Mouse (Mus musculus): ENCODE data around the gene Stk10.

The Stk10 gene

GRCm38 (mm10) chr11:32568637-32569293, 35.7 kb downstream of the Stk10 start:
- 89% methylated on average over 15 of the region's 15 CpGs for WGBS

DNA sequence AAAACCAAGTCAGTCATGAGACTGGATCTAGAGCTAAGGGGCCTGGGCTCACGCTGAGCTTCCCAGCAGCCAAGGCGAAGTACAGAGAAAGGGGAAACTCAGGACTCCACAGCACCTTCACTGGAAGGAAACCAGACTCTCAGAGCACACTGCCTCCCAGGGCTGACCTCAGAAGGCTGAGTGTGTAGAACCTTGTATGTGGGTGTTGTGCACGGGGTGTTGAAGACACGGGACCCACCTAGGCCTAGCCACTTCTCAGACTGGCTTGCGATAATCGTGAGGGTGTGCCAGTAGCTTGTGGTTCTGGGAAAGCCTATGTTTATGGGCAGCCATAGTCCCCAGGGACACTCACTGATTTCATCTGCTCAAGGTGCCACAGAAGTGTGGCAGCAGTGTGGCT, 38.0 kb downstream of the Stk10 start:
- 87% methylated on average over 6 of the region's 6 CpGs for WGBS

DNA sequence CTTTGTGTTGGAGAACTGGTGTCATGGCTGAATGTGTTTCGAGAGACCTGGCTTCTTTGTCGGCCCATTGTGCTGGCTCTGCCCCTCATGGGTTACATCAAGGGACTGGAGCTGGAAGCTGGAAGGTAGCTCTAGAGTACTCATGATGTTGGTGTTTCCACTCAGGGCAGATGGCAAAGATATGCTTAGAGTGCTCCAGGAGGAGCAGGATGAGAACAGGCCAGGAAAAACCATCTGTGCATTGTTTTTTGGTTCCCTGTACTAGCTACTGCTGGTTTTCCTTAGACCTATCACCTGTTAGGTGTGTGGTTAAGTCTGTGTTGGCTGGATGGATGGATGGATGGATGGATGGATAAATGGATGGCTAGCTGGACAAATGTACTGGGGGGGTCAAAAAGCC, 40.6 kb downstream of the Stk10 start:
- 87% methylated on average over 2 of the region's 2 CpGs for WGBS

- WGBS: 94% methylated on average over 6 of the region's 6 CpGs
Measured at GRCm38 (mm10) chr11:32575964-32576759, 43.1 kb downstream of the Stk10 start.

DNA sequence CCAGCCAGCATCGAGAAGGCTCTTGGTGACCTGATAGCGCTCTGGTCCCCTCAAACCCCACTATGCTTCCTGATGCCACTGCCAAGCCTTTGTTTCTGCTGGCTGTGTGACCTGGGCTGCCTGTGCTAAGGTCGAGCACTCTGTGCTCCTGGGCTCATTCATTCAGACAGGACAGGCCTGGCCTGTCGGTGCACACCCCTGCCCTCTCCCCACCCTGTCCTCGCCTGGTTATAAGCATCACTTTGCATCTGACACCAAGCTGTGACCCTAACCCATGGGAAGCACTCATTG, 43.6 kb downstream of the Stk10 start:
- 81% methylated on average over 5 of the region's 5 CpGs for whole genome bisulfite sequencing

- WGBS: 84% methylated on average over 16 of the region's 16 CpGs
Measured at GRCm38 (mm10) chr11:32580305-32580947, 47.3 kb downstream of the Stk10 start.

DNA sequence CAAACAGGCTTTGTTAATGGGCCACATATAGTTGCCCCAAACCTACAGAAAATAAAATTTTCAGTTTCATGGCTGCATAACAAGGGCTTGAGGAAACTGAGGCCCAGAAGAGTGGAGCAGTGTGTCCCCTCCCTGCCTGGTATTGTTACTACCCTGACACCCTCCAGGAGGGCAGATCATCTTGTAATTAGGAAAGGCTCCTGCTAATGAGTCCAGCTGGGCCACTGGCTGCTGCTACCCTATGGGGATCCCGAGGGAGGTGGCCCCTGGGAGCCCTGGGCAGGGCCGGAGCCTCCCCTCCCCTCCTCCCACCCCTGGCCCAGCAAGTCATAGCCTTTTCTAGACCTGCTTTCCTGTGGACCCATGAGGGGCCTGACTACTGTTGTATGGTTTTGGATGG, 47.9 kb downstream of the Stk10 start:
- WGBS: 65% methylated on average over 2 of the region's 2 CpGs

DNA sequence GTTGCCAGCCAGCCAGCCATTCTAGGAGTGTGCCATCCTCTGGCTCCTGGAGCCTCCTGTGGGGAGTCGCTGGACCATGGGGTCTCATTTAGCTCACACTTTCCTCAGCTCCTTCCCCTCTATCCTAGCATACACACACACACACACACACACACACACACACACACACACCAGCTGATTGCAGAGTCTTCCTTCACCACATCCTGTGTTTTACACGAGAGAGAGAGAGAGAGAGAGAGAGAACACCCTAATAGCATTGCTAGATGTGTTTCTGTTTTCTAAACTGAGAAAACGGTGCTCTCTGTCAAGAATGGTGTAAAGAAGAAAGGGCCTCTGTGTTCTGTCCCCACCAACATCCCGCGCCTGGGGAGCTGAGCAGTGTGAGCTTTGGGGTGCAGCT, 49.7 kb downstream of the Stk10 start:
- 59% methylated on average over 5 of the region's 5 CpGs for WGBS

DNA sequence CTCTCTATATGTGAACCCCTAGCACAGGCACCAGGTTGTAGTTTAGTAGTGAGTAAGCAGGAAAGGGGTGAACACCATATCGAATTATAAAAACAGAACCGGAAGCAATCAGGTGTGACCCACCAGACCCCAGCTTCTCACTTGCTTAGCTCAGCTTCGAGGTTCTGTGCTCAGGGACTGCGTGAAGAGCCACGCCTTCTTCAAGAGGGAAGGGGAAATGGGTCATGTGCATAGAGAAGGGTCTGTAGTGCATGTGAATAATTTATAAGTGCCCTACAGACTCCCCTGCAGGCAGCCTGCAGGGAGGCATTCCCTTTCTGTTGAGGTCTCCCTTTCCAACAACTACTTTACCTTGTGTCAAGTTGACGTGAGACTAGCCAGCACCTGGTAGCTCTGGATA, 52.9 kb downstream of the Stk10 start:
- WGBS: 86% methylated on average over 6 of the region's 6 CpGs

DNA sequence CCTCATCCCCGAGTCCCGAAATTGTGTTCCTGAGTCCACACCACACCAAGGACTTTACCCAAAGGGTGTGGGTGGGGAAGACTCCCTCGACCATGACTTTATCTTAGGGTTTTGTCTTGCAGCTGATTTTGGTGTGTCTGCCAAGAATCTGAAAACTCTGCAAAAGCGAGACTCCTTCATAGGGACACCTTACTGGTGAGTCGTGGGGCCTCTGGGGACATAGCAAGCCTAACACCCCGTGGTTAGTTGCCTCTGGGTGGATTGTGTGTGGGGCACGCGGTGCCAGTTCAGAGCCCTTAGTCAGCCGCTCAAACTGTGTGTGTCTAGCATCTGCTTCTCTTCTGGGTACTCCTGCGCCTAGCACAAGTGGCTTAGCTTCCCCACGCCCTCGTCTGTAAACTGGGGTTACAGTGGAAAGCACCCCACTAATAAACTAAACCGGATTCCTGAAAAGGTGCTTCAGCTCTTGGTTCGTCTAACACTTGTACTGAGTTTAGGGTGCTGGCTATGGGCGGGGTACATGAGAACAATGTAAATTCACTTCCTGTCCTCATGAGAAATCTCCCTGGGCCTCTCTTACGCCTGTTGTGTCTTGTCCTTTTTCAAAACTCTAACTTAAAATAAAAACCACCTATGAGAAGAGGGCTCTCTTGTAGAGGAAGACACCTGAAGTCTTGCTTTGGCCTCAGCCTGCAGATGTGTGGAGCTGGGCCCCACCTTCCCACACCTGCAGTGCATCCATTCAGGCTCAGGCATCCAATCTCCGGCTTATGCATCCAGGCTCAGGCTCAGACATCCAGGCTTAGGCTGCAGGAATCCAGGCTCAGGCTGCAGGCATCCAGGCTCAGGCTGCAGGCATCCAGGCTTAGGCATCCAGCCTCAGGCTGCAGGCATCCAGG, 54.3 kb downstream of the Stk10 start:
- WGBS: 75% methylated on average over 17 of the region's 17 CpGs

DNA sequence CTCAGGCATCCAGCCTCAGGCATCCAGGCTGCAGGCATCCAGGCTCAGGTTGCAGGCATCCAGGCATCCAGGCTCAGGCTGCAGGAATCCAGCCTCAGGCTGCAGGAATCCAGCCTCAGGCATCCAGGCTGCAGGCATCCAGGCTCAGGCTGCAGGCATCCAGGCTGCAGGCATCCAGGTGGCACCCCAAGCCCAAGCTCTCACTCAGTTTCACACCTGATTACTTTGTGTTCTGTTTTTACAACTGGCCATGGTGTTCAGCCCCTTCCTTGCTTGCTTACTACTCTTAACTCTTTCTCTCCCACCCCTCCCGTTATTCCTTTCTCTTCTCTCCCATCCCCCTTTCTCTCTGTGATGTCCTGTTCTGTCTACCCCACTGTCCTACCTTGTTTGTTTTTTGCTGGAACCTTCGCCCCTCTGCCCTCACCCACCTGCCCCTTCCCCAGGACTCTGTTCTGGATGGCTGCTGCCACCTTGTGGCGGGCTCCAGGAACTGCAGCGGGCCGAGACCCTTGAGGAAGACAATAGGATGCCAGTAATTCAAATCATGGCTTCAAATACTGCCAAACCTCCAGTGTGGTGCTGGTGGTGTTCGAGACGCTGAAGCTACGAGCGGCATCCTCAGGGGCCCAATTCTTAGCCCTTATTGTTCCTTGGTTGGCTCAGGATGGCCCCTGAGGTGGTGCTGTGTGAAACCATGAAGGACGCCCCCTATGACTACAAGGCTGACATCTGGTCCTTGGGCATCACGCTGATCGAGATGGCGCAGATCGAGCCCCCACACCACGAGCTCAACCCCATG, 55.2 kb downstream of the Stk10 start:
- 31% methylated on average over 15 of the region's 15 CpGs for WGBS

- WGBS: 83% methylated on average over 11 of the region's 11 CpGs
Measured at GRCm38 (mm10) chr11:32588892-32589172, 55.7 kb downstream of the Stk10 start.

GRCm38 (mm10) chr11:32589201-32589600, 56.1 kb downstream of the Stk10 start:
- WGBS: 96% methylated on average over 12 of the region's 12 CpGs

- WGBS: 86% methylated on average over 8 of the region's 8 CpGs
Measured at GRCm38 (mm10) chr11:32589791-32590190, 56.7 kb downstream of the Stk10 start.

DNA sequence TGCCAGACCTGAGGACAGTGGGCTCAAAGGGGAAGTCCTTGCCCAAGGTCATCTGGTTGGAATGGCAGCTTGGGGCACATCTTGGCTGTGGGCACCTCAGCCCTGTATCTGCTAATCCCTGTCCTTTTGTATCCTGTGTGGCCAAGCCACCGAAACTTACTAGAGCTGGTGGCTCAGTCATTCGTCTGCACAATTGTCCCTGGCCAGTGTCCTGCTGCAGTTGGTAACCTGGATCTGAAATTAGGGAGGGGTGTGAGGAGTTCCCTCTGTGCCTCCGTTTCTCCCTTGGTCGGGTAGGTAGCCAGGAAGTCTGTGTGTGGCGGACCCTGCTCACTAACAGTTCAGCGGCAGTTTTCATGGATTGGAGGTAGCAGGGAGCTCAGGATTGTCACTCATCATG, 57.1 kb downstream of the Stk10 start:
- 86% methylated on average over 6 of the region's 6 CpGs for WGBS

DNA sequence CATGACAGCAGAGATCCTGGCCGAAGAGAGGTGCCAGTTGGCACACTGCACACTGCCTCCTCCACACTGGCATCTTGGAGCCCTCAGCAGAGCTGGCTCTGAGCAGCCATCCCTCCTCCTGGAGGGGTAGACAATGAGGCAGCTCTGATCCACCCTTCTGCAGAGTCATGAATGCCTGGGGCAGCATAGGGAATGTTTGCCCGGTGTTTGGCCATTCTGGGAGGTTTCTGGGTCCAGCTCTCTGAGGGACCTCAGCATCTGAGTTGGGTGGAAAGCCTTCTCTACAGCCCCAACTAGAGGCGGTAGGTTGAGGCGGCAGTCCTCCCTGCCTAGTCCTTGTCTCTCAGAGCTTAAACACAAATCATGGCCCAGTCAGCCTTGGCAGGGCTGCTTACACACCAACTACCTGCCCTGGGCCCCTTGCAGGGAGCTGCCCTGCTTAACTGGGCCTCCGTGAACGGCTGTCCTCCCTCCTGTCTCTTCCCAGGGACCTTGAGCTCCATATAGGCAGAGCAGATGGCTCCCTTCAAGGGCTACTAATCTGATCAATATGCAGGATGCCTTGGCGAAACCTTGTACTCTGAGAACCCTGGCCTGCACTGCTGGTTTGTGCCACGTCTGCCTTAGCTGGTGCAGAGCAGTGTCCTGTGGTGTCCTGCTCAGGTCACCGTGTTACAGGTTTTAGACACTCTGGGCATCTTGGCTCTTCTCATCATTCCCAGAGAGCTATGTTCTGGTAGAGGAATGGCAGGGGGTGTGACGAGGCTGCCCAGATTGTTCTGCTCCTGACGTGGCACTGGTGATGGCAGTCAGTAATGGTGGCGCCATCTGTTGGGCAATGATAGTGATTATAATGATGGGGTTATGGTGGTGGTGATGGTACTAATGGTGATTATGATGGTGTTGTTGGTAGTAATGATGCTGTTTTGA, 59.1 kb downstream of the Stk10 start:
- WGBS: 64% methylated on average over 12 of the region's 12 CpGs

DNA sequence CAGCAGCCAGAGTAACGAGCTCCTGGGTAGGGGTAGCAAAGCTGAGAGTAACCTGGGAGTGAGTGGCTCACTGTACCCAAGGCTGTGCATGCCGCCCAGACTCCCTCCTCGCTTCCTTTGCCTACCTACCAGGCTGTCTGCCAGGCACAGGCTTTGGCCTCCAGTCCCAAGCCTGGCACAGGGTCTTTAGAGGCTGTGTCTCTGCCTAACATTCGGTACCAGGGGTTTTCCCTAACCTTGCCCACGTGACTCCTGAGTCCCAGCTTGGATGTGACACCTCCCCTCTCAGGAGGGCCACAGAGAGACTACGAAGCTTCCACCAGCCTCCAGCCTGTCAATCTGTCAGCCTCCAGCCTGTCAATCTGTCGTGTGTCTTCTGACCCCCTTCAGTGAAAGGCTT, 60.0 kb downstream of the Stk10 start:
- WGBS: 84% methylated on average over 7 of the region's 7 CpGs

DNA sequence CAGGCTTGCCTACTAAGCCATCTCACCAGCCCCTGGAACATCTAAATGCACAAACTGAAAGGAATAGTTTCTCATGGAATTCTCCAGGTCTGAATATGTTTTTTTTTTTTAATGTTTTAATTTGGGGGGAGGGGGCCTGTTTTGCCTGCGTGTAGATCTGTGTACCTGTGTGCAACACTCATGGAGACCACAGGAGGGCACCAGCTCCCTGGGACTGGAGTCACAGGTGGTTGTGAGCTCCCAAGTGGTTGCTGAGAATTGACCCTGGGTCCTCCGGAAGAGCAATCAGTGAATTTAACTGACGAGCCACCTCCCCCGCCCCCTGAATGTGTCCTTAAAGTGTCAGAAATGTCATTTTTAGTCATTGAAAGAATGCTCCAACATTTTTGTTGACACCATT, 61.0 kb downstream of the Stk10 start:
- 97% methylated on average over 4 of the region's 4 CpGs for WGBS

- whole genome bisulfite sequencing: 93% methylated on average over 6 of the region's 6 CpGs
Measured at GRCm38 (mm10) chr11:32600371-32600770, 67.3 kb downstream of the Stk10 start.

DNA sequence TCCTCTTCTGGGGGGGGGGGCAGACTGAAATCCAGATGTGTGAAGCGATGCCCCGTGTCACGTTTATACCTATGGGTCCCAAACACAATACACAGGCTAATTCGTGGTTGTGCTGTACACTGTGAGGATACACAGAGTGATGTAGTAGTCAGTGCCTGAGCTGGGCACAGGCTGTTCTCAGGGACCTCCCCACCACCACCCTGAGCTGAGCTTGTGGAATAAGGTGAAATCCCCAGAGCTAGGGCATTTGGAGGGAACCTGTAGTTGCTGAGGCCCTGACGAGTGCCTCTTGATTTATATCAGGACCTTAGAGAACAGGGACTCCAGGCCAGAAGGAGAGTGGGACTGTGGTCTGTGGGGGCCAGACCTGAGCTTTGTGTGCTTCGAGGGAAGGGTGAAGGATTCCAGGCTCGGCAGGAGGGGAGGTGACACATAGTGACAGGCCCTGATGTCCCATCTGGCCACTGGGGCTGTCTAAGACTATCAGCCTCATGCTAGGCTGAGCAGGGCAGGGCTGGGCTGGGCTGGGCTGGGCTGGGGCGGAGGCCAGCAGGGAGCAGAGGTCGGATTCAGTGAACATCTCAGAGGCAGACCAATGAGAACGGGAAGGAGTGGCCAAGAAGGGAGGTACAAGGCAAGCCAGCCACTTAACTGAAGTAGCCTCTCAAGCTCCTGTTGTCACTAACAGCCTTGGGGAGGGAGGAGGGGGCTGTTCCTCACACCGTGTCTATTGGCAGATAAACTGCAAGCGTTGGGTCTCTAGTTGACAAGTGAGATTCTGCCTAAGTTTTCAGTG, 68.6 kb downstream of the Stk10 start:
- WGBS: 75% methylated on average over 12 of the region's 12 CpGs

Data from cerebral cortex, adult 2 months (tissue).